Mouse (Mus musculus): ENCODE data around the gene Gm20388. TPM values are rescaled to one million over a fixed set of nuclear protein-coding genes. Genes with fewer than 3 reads are reported as not detected.

Gm20388 gene
- polyA plus RNA-seq, 1 experiment = 10.6 TPM

DNA sequence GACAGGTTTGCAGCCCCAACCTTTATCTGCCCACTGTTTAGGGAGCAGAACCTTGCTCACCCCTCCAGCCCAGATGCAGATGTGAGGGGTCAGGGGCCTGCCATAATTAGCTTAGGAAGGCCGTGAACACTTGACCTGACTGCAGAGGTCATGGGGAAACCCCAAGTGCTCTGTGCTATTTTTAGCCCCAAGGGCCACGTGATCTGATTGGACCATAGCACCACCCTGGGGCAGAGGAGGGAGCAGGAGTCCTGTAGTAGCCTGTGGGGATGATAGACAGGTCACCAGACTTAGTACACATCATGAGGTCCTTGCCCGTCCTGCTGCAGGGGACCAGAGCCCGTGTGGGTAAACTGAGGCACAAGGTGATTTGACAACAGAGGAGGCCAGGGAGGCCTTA lies 1448.0 kb downstream of the Gm20388 start:
- TF ChIP-seq POLR2A (IDR thresholded peaks at IDR 0.05; ENCODE audit: borderline replicate concordance, control insufficient read depth, low read depth, low read length) (no peak), CTCF (IDR thresholded peaks at IDR 0.05; ENCODE audit: control insufficient read depth, insufficient read depth, low read length) (no peak)
- H3K4me1 ChIP-seq (ENCODE audit: control insufficient read depth, insufficient read depth, low read length) = no peaks in the 10 kb centered on the region
- no peak overlapping the region for H3K4me3 ChIP-seq (replicated peaks; ENCODE audit: control insufficient read depth, low read depth, low read length)
- H3K27ac ChIP-seq (ENCODE audit: control insufficient read depth, insufficient read depth, low read depth, low read length, poor library complexity) = no peak overlapping the region
- WGBS = 55% methylated on average over 4 of the region's 4 CpGs

DNA sequence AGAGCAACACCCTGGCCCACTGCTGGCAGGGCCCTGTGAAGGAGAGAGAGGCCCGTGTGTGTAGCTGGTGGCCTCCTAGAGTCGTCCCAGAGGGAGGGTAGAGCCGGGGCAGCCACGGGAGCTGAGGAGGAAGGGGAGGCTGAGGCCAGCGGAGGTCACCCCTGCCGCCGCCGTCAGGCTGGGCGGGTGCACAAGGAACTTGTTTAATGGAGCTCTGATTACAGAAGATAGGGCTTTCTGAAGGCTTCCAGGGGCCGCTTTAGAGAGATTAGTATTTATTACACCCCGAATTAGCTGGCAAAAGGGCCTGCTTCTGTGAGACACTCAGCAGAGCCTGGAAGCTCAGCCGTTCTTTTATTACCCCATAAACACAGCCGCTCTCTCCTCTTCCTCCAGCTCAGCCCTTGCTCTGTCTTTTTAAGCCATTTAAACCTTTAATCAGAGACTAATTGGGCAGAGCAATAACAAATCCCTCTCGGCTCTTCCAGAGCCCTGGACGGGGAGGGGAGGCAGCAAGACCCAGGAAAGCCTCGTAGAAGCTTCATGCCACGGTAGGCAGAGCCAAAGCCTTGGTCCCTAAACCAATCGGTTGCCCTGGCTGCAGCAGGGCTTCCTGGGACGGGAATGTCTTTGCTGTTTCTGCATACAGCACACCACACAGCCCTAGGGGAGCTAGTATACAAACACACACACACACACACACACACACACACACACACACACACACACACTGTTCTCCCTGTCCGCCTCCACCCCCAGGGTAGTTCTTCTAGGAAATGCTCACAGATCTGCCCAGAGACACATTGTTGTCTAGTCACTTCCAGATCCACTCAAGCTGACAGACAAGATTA lies 1448.7 kb downstream of the Gm20388 start:
- Histone ChIP-seq H3K4me3 (replicated peaks; ENCODE audit: control insufficient read depth, low read depth, low read length) (no peak overlapping the region), H3K27ac (ENCODE audit: control insufficient read depth, insufficient read depth, low read depth, low read length, poor library complexity) (no peak overlapping the region), H3K4me1 (ENCODE audit: control insufficient read depth, insufficient read depth, low read length) (no peaks in the 10 kb centered on the region)
- TF ChIP-seq POLR2A (IDR thresholded peaks at IDR 0.05; ENCODE audit: borderline replicate concordance, control insufficient read depth, low read depth, low read length) = no peak
- no peak for TF ChIP-seq CTCF (IDR thresholded peaks at IDR 0.05; ENCODE audit: control insufficient read depth, insufficient read depth, low read length)
- WGBS = 25% methylated on average over 20 of the region's 20 CpGs

DNA sequence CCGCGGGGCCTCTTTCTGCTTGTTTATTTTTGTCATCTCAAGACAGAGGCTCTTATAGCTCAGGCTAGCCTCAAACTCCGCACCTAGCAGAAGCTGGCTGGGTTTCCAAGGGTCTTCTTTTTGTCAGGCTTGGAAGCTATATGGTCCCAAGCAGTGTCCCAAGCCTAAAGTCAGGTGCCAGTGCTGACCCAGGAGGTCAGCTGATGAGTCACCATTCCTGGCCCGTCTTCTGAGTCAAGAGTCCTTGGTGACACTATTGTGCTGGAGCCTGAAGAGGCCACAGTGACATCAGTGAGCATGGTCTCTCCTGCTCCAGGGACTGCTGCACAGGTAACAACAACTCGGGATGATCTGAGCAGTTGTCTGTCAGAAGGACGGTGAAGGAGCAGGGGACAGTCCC lies 1449.4 kb downstream of the Gm20388 start:
- Histone ChIP-seq H3K4me1 (ENCODE audit: control insufficient read depth, insufficient read depth, low read length) (no peaks in the 10 kb centered on the region), H3K27ac (ENCODE audit: control insufficient read depth, insufficient read depth, low read depth, low read length, poor library complexity) (no peak overlapping the region), H3K4me3 (replicated peaks; ENCODE audit: control insufficient read depth, low read depth, low read length) (no peak overlapping the region)
- 54% methylated on average over 6 of the region's 6 CpGs for WGBS
- no peak for TF ChIP-seq POLR2A (IDR thresholded peaks at IDR 0.05; ENCODE audit: borderline replicate concordance, control insufficient read depth, low read depth, low read length)
- no peak for TF ChIP-seq CTCF (IDR thresholded peaks at IDR 0.05; ENCODE audit: control insufficient read depth, insufficient read depth, low read length)

DNA sequence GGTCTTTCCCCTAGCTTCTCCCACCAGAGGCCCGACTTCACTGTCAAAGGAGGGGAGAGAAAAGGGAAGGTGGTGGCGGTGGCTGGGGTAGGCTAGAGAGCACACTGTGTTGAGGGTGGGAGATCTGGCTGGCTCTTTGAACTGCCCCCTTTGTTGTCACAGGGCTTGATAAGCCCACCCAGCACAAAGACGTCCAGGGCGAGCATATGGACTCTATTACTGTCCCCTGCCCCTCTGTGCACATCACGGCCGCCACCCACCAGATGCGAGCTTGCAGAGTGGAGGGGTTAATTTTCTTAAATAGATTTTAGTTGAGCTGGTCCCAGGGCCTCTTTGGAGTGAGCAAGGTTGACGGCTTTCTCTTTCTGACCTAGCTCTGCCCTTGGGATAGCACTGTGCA lies 1450.5 kb downstream of the Gm20388 start:
- Histone ChIP-seq H3K4me3 (replicated peaks; ENCODE audit: control insufficient read depth, low read depth, low read length) (no peak overlapping the region), H3K4me1 (ENCODE audit: control insufficient read depth, insufficient read depth, low read length) (no peaks in the 10 kb centered on the region), H3K27ac (ENCODE audit: control insufficient read depth, insufficient read depth, low read depth, low read length, poor library complexity) (no peak overlapping the region)
- 87% methylated on average over 8 of the region's 8 CpGs for WGBS
- TF ChIP-seq CTCF (IDR thresholded peaks at IDR 0.05; ENCODE audit: control insufficient read depth, insufficient read depth, low read length) = no peak
- TF ChIP-seq POLR2A (IDR thresholded peaks at IDR 0.05; ENCODE audit: borderline replicate concordance, control insufficient read depth, low read depth, low read length) = no peak

DNA sequence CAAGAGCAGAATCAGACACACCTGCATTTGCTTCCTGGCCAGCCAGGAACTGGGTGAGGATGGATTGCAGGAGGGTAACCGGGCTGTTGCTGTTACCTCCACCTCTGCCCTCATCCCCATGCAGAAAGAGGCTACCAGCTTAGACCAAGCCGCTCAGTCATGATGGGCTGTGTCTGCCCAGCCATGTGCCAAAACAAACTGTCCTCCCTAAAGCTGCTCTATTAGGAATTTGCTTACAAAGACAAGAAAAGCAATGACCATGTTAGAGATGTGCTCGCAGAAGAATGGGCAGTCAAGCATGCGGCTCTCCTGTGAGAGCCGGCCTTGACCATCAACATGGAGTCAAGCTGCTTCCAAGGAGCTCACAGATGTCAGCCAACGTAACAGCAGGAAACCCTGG lies 1454.0 kb downstream of the Gm20388 start:
- WGBS = 81% methylated on average over 6 of the region's 6 CpGs
- H3K4me1 ChIP-seq (ENCODE audit: control insufficient read depth, insufficient read depth, low read length) = no peaks in the 10 kb centered on the region
- TF ChIP-seq CTCF (IDR thresholded peaks at IDR 0.05; ENCODE audit: control insufficient read depth, insufficient read depth, low read length) = no peak
- TF ChIP-seq POLR2A (IDR thresholded peaks at IDR 0.05; ENCODE audit: borderline replicate concordance, control insufficient read depth, low read depth, low read length) = no peak
- H3K4me3 ChIP-seq (replicated peaks; ENCODE audit: control insufficient read depth, low read depth, low read length) = no peak overlapping the region
- H3K27ac ChIP-seq (ENCODE audit: control insufficient read depth, insufficient read depth, low read depth, low read length, poor library complexity) = no peak overlapping the region

DNA sequence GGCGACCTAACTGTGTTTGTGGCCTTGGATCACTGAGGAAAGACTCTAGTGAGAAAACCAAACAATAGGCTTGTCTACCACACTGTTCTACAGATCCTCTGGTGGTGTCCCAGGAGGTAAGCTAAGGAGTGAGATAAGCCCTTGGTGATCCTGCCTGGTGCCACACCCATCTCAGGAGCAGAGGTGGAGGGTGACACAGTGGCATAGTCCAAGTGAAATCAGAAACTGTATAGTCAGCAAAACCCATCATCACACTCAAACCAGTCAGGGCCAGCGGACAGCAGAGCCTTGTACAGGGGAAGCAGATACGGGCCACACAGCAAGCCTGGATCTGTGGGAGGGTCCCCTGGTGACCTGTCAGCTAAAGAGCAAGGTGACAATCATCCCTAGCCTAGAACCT lies 1454.5 kb downstream of the Gm20388 start:
- Histone ChIP-seq H3K27ac (ENCODE audit: control insufficient read depth, insufficient read depth, low read depth, low read length, poor library complexity) (no peak overlapping the region), H3K4me1 (ENCODE audit: control insufficient read depth, insufficient read depth, low read length) (no peaks in the 10 kb centered on the region), H3K4me3 (replicated peaks; ENCODE audit: control insufficient read depth, low read depth, low read length) (no peak overlapping the region)
- TF ChIP-seq CTCF (IDR thresholded peaks at IDR 0.05; ENCODE audit: control insufficient read depth, insufficient read depth, low read length) = no peak
- TF ChIP-seq POLR2A (IDR thresholded peaks at IDR 0.05; ENCODE audit: borderline replicate concordance, control insufficient read depth, low read depth, low read length) = no peak
- 79% methylated on average over 3 of the region's 3 CpGs for WGBS

DNA sequence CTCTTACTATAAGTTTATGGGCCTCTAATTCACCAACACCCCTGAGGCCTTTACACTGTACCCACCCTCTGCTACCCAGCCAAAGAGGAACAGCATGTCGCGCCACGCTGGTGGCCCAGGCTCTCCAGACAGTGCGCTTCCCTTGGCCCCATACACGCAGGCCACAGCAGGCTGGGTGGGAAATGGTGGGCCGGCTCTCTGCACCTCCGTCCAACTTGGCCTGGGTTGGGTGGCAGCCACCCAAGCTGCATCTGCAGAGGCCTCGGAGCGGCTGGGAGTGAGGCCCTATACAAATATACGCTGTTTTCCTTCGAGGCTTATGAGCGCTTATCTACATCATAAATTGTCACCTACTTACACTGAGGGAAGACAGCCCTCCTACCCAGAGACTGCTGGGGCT lies 1456.0 kb downstream of the Gm20388 start:
- no peaks in the 10 kb centered on the region for H3K4me1 ChIP-seq (ENCODE audit: control insufficient read depth, insufficient read depth, low read length)
- no peak for TF ChIP-seq POLR2A (IDR thresholded peaks at IDR 0.05; ENCODE audit: borderline replicate concordance, control insufficient read depth, low read depth, low read length)
- no peak for TF ChIP-seq CTCF (IDR thresholded peaks at IDR 0.05; ENCODE audit: control insufficient read depth, insufficient read depth, low read length)
- H3K27ac ChIP-seq (ENCODE audit: control insufficient read depth, insufficient read depth, low read depth, low read length, poor library complexity) = no peak overlapping the region
- WGBS = 26% methylated on average over 12 of the region's 12 CpGs
- H3K4me3 ChIP-seq (replicated peaks; ENCODE audit: control insufficient read depth, low read depth, low read length) = no peak overlapping the region

DNA sequence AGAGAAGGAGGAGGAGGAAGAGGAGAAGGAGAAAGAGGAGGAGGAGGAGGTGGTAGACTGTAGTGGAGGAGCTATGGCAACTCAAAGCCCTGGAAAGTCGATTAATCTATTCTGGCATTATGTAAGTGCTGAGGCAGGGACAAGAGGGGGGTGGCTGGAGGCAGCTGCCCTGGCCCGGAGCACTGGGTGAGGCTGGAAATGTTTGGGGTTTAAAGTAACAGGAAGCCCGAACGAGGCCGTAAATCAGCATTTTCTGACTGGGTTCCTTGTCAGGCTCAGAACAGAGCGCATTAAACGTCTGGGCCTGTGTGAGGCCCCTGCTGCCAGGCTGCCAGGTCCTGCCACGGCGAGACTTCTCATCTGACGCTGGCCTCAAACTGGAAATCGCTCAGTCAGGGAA lies 1458.2 kb downstream of the Gm20388 start:
- 2% methylated on average over 11 of the region's 11 CpGs for WGBS
- H3K4me3 ChIP-seq (replicated peaks; ENCODE audit: control insufficient read depth, low read depth, low read length) = no peak overlapping the region
- TF ChIP-seq CTCF (IDR thresholded peaks at IDR 0.05; ENCODE audit: control insufficient read depth, insufficient read depth, low read length) (no peak), POLR2A (IDR thresholded peaks at IDR 0.05; ENCODE audit: borderline replicate concordance, control insufficient read depth, low read depth, low read length) (no peak)

More for the DNA sequence above, 1458.2 kb downstream of the Gm20388 start:
- no peaks in the 10 kb centered on the region for H3K4me1 ChIP-seq (ENCODE audit: control insufficient read depth, insufficient read depth, low read length)
- H3K27ac ChIP-seq (ENCODE audit: control insufficient read depth, insufficient read depth, low read depth, low read length, poor library complexity) = no peak overlapping the region

Measured in bone marrow, adult 2 months (tissue).